Mouse (Mus musculus): ENCODE data around the gene Agbl3.

GRCm38 (mm10) chr6:34780943-34781289 lies 684 bp downstream of the Agbl3 start:
- TF ChIP-seq CTCF (conservative IDR thresholded peaks at IDR 0.05; ENCODE audit: low read length) (no peak), POU5F1 (IDR thresholded peaks at IDR 0.05; ENCODE audit: borderline replicate concordance, low read length) (no peak)

All from E14TG2a.4 (cell line).